Mouse (Mus musculus): ENCODE measurements at regions not wholly inside any gene's neighbourhood (a gene's known extent, or its start where the extent isn't known, plus 50 kb on each side); places are given as distances from the start of the nearest gene placed in this dataset.

- no peak for DNase-seq
These were observed 332.3 kb downstream of the Med10 start for GRCm38 (mm10) chr13:70134544-70134943.

DNA sequence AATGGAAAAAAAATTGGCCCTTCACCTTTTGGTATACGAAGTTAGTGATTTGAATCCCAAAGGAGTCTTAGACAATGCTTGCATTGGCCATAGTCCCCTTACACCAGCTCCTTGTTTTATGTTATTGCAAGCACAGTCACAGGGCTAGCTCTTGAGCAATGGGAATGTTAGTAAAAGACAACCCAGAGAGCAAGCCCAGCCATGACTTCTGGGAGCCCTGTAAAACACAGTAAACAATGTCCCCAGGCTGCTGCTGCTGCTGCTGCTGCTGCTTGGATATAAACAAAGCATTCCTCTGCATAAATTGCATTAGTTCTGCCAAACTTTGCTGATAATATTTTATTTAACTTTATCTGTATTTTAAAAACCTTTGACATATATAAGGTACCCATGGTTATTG lies 334.0 kb downstream of the Med10 start:
- DNase-seq, result no peak

DNA sequence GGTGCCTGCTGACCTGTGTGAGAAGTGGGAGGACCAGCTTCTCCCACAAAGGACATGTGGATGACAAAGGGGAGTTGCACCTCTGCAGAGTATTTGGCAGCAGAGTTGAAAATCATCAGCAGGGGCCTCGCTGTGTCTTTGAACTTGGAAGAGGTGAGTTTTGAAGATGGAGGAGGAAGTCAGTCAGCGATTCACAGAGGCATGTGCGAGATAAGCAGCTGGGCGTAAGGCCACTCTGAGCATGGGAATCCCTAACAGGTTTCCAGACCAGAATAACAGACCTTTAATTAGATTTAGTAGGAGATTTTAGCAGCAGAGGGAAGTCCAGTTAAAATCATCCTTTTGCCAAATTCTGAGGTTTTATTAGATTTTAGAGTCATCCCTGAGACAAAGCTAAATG lies 342.3 kb downstream of the Med10 start:
- DNase-seq, result no peak

- DNase-seq, result no peak
These were observed 343.3 kb downstream of the Med10 start for GRCm38 (mm10) chr13:70145466-70145865.

GRCm38 (mm10) chr13:70149041-70149898 lies 347.1 kb downstream of the Med10 start:
- DNase-seq, result no peak

GRCm38 (mm10) chr13:70149899-70150184 lies 347.6 kb downstream of the Med10 start:
- no peak for DNase-seq

DNA sequence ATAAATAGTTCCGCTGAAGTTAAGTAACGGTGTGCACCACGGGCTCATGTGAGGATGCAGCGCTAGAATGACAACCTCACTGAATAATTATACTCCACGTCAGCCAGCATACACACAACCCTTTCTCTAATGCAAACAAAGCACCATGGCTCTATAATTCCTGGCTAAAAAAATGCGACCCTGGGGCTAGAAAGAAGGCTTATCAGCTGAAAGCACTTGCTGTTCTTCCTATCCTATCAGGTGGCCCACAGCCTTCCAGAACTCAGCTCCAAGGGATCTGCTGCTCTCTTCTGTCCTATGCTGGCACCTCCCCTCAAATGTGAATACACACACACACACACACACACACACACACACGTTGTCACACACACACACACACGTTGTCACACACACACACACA lies 350.9 kb downstream of the Med10 start:
- DNase-seq, result no peak

DNA sequence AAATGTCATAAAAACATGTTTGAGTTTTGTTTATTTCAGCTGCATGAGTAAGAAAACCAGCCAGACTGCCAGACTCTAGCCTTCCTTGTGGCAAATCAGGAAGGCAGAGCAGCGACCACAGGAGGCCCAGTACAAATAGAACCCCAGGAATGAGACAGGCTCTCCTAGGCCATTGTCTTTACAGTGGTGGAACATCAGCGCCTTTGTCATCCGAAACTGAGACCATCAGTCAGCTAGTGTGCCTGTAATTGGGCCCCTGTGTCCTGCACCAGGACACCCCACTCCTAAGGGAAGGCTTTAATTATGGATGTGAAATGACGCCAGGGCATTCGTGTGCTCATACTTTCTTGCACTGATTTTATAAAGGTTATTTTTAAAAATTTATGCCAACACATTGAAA lies 353.4 kb downstream of the Med10 start:
- no peak for DNase-seq

- no peak for DNase-seq
These were observed 354.9 kb downstream of the Med10 start for GRCm38 (mm10) chr13:70156975-70157588.

- no peak for DNase-seq
These were observed 356.9 kb downstream of the Med10 start for GRCm38 (mm10) chr13:70159065-70159464.

GRCm38 (mm10) chr13:70159604-70160003 lies 357.4 kb downstream of the Med10 start:
- no peak for DNase-seq

GRCm38 (mm10) chr13:70162115-70162514 lies 359.9 kb downstream of the Med10 start:
- no peak for DNase-seq

DNA sequence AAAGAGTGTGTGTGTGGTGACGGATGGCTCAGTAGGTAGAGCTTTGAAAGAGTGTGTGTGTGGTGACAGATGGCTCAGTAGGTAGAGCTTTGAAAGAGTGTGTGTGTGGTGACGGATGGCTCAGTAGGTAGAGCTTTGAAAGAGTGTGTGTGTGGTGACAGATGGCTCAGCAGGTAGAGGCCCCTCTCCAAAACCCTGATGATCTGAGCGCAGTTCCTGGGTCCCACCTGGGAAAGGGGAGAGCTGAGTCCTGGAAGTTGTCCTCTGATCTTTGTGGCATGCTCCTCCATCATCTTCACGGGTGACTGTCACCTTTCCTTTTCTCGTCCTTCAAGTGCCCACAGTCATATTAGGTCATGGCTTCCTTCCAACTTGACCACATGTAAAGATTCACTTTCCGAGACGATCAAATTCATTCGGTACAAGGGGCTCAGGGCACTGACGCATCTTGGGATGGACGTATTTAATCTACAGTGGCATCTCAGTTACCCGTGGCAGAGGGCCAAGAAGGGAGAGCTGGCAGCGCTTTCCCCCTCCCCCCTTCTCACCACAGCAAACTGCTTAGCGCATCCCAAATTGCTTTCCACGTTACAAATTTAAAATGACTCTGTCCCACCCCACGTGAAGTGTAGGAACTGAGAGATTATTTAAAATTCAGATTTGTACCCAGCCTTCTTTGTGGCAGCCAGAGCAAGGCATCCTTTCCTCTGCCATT lies 363.5 kb downstream of the Med10 start:
- DNase-seq, result no peak

DNA sequence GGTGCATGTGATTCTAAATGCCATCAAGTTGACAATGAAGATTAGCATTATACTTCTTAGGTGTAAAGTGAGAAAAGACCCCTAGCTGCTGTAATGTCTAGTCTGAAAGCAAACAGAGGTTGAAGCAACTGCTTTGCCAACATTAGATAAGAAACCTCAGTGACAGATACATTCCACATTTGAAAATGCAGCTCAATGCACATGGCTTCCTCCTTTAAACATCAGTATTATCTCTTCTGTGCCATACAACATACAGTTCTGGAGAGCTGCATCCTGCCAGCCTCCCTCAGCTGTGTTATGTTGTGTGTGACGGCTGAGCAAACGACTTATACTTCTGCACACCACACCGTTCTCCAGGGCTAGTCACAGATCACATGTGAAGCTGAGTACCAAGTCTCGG lies 365.6 kb downstream of the Med10 start:
- no peak for DNase-seq

GRCm38 (mm10) chr13:70168906-70169305 lies 366.7 kb downstream of the Med10 start:
- no peak for DNase-seq

GRCm38 (mm10) chr13:70177066-70177465 lies 374.9 kb downstream of the Med10 start:
- no peak for DNase-seq

DNA sequence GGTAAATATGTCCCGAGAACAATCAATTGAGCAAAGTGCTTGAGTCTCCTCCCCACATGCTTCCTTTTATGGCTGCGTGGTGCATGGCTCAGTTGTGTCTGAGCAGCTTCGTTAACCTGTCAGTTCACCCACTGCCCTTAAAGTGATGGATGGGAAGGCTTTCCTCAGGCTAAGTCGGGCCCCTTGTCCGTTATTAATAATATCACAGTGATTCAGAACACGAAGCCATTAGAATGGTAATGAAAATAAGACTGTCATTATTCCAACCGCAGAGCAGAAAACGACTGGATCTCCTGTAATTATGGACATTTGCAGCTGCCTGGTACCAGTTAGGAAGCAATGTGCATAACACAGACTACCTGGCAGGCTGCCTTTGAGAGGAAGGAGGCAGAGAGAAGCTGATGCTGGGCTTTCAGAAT lies 375.9 kb downstream of the Med10 start:
- DNase-seq, result no peak

DNA sequence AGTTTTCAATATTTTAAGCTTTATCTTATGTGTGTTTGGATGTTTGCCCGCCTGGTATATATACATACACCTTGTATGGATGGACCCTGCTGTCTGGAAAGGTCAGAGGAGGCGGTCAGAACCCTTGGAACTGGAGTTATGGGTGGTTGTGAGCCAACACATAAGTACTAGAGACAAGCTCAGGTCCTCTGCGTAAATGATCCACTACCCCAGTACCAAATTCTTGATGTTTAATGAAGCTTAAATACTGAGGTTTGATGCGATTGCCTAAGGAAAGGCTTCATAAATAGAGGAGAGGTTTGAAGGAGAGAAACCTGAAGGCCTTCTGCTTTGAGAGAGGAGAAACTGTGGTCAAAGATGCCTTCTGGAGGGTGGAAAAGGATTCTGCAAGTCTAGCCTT lies 388.8 kb downstream of the Med10 start:
- DNase-seq, result no peak

- no peak for DNase-seq
These were observed 390.2 kb downstream of the Med10 start for GRCm38 (mm10) chr13:70192101-70193025.

DNA sequence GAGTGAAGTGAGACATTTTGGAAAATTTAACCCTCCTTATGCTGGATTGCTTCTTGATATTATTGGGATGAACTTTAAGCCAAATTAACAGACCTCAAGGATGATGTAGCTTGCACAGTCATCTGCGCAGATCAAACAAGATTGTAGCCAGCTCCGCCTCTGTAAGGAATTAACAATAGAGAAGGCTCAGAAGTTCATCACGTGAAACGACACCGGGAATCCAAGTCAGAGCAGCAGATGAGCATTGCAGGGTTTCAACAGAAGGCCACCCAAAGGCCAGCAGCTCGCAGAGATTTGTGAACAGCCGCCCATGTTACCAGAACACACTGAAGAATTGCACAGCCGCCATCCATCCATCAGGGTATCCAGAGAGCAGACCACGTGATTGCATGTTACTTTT lies 391.1 kb downstream of the Med10 start:
- DNase-seq, result no peak

- no peak for DNase-seq
These were observed 393.7 kb downstream of the Med10 start for GRCm38 (mm10) chr13:70195854-70196253.

DNA sequence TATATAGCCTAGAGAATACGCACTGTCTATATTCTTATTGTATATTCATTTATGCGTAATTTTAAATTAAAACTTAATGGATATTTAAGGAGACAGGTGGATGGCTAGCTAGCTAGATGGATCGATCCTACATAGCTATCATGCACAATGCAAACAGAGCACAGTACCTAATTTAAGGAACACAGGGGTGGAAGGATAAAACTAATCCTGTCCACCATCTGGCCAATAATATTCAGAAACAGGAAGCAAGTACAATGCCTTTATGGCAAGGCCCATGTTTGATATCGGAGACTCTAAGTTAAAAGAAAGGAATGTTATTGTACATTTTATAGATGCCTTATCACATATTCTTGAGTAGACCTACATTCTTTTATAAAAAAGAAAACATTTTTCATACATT lies 396.4 kb downstream of the Med10 start:
- no peak for DNase-seq

DNA sequence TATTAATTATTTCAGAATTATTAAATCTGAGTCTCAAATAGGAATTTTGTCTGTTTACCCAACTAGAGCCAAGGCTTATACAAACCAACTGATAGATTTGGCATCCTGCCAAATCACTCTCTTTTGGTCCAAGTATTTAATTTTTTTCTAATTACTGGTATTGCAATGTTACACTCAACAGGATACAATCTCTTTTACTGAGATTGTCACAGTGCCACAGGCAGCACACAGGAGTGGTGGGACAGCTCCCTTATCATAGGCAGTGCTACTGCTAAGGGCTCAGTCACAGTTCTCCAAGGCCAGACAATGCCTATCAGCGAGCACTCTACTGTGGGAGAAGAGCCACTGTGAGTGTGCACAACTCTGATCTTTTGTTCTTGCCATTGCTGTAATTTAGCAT lies 396.9 kb downstream of the Med10 start:
- DNase-seq, result no peak

Data from kidney, adult 18-20 months (tissue).